Mouse (Mus musculus): ENCODE results near the gene Olfr1184.
"Not testable (repeated sequence)": the region's sequence is repeated elsewhere in the genome, so short reads cannot be mapped to it uniquely, and the experiment has no call there.

Gene Olfr1184

DNA sequence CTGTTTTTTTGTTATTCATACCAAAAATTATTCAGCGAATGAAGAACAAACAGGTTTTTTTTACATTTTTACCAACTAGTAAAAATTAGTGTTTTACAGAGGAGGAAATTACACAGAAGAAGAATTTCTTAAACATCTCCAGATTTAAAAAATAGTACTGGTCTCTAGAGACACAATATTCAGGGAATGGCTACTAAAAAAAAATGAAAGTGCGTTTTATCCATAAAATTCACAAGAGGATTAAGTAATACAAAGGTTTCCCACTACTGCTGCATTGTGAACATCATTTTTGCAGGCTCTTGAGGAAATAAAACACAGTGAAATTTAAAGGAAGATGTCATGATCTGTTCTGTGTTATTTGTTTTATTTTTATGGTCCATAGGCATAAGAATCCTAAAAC lies at the start of gene Olfr1184:
Gene Olfr1184, plus strand, starts transcription at position 301 of the 400 bp plus-strand sequence.
- no peak for DNase-seq

DNA sequence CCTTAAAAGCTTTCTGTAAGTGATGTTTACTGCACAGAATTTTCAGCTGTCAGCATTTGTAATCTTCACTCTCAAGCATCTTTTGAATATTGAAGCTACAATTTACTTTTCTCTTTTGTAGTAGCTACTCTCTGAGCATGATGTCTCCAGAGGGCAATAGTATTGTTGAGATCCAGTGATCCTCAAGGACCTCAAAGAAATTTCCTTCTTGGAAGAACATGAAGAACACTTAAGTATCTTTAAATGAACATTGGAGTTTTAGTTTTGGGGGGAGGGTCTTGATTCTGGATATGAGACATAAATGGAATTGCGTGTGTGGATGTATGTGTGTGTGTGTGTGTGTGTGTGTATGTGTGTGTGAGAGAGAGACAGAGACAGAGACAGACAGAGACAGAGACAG lies 34.4 kb upstream of the Olfr1184 start, which contains the start of gene Gm13757:
Gene Gm13757, minus strand, starts transcription at position 101 of the 400 bp plus-strand sequence.
- DNase-seq = no peak

DNA sequence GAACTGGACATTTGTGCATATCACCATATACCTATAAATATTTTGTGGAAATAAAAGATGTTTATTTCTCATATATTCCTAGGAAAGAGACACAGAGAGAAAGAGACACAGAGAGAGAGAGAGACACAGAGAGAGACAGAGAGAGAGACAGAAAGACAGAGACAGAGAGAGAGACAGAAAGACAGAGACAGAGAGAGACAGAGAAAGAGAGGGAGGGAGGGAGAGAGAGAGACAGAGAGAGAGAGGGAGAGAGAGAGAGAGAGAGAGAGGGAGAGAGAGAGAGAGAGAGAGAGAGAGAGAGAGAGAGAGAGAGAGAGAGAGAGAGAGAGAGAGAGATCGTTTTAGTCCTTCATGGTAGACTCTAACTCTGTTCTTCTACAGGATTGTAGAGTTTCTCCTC lies 28.8 kb upstream of the Olfr1184 start, which contains the start of gene Olfr1183:
Gene Olfr1183, plus strand, starts transcription at position 301 of the 400 bp plus-strand sequence.
- not testable (repeated sequence) for DNase-seq

- no peak for DNase-seq
These were observed 9.6 kb downstream of the Olfr1184 start, which contains the start of gene Olfr1185-ps1 for GRCm38 (mm10) chr2:88493020-88493419. Olfr1185-ps1 (plus strand) TSS chr2:88493320.

DNA sequence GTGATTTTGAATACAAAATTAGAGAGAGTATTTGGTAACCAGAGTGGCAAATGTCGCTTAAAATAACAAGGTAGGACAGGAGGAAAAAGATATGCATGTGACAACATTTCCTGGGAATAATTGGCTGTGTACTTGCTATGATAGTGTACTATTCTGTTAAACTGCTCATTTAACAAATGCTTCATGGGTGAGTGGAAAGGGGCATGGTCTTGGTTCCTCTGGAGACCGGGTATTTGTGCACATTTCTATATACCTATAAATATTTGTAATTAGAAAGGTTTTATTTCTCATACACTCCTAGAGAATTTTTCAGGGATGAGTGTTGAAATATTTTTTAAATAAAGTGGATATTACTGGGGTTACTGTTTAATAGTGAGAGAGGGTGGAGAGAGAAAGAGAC lies 34.9 kb downstream of the Olfr1184 start, which contains the start of gene Olfr1186:
Gene Olfr1186, plus strand, starts transcription at position 301 of the 400 bp plus-strand sequence.
- no peak for DNase-seq

- no peak for DNase-seq
These were observed 42.3 kb downstream of the Olfr1184 start for GRCm38 (mm10) chr2:88525720-88526119.
